Mouse (Mus musculus) kidney, embryonic 14.5 days (tissue): ENCODE measurements around the gene Rps7. TPM values are rescaled to one million over a fixed set of nuclear protein-coding genes. Genes with fewer than 3 reads are reported as not detected.

ENCODE experiments used
- ATAC-seq: fragments of 200-750 bp; cut with Nextera tagmentation; 2 replicates; pipeline ENCODE4 v1.8.0; 2017; ENCODE audit warnings: moderate number of reproducible peaks, mild to moderate bottlenecking, moderate TSS enrichment, moderate library complexity; ENCODE audit not compliant: low FRiP score, low TSS enrichment
- H3K27ac ChIP-seq: fragments of 300-500 bp; sonication (generic); 2 replicates; pipeline ENCODE4 v1.5.1; 2014; ENCODE audit warnings: low read depth, mild to moderate bottlenecking, low read length, moderate library complexity, mixed read lengths
- H3K27me3 ChIP-seq: fragments of 300-500 bp; sonication (generic); 2 replicates; pipeline ENCODE4 v1.6.1; 2014; ENCODE audit warnings: mild to moderate bottlenecking, low read length; ENCODE audit not compliant: control insufficient read depth, insufficient read depth
- H3K36me3 ChIP-seq: fragments of 300-500 bp; sonication (generic); 2 replicates; pipeline ENCODE4 v1.6.1; 2014; ENCODE audit warnings: low read length, mixed read lengths; ENCODE audit not compliant: control insufficient read depth, insufficient read depth
- H3K4me1 ChIP-seq: fragments of 300-500 bp; sonication (generic); 2 replicates; pipeline ENCODE4 v1.6.1; 2014; ENCODE audit warnings: low read length, mixed read lengths; ENCODE audit not compliant: control insufficient read depth, insufficient read depth
- H3K4me2 ChIP-seq: fragments of 300-500 bp; sonication (generic); replicated peaks from 2 replicates; pipeline ENCODE4 v1.6.1; 2014; ENCODE audit warnings: low read depth, mild to moderate bottlenecking, low read length
- H3K4me3 ChIP-seq: fragments of 300-500 bp; sonication (generic); 2 replicates; pipeline ENCODE4 v1.5.1; 2014; ENCODE audit warnings: mild to moderate bottlenecking, low read length
- H3K9ac ChIP-seq: fragments of 300-500 bp; sonication (generic); 2 replicates; pipeline ENCODE4 v1.6.1; 2014; ENCODE audit warnings: low read depth, mild to moderate bottlenecking, low read length, moderate library complexity
- H3K9me3 ChIP-seq: fragments of 300-500 bp; sonication (generic); 2 replicates; pipeline ENCODE4 v1.6.1; 2016; ENCODE audit warnings: low read length; ENCODE audit not compliant: control insufficient read depth
- WGBS: fragments of 180-500 bp; shearing (Covaris S2); extraction: QIAGEN DNeasy Blood & Tissue Kit; methylation state at CpG from one replicate; pipeline ENCODE4 v1.1.7; 2014; 5-methylcytosine and 5-hydroxymethylcytosine counted together
- polyA plus RNA-seq: library from polyadenylated mRNA; unstranded; fragments of >200 nt; fragmentation: Nextera tagmentation; extraction: Ambion mirVana; gene quantifications from 2 replicates; pipeline ENCODE4 v1.2.1, GENCODE M21; 2014

The Rps7 gene
- polyA plus RNA-seq, 1 experiment from 2014 or later, result 959 TPM

GRCm38 (mm10) chr12:28649141-28650110 is 13.7 kb upstream of the Rps7 start, which contains the start of gene Rnaseh1:
Rnaseh1 (plus strand) TSS chr12:28649602.
- H3K27me3 ChIP-seq, result no peaks in the 10 kb centered on the region

GRCm38 (mm10) chr12:28638778-28639177 is 3.0 kb upstream of the Rps7 start:
- Histone ChIP-seq H3K4me2 (no peak overlapping the region), H3K4me1 (peaks cover 8% of the 10 kb centered on the region; the same call in 1 of the 2 replicates), H3K36me3 (peaks cover 9% of the 10 kb centered on the region), H3K9ac (no peak overlapping the region), H3K4me3 (no peak overlapping the region), H3K27ac (no peak overlapping the region), H3K27me3 (no peaks in the 10 kb centered on the region), H3K9me3 (no peaks in the 10 kb centered on the region)
- WGBS, result 81% methylated on average over 2 of the region's 2 CpGs
- no peak for ATAC-seq

More at GRCm38 (mm10) chr12:28649141-28650110, 13.7 kb upstream of the Rps7 start, which contains the start of gene Rnaseh1:
- H3K4me3 ChIP-seq, result peak within 1 kb of the TSS; percentile 87
- ATAC-seq, result peak; percentile 96
- peaks cover 22% of the 10 kb centered on the region; the same call in 1 of the 2 replicates for H3K36me3 ChIP-seq
- peaks cover 9% of the 10 kb centered on the region for H3K4me1 ChIP-seq
- H3K27ac ChIP-seq, result peak within 1 kb of the TSS; percentile 37; the same call in 1 of the 2 replicates
- H3K9ac ChIP-seq, result peak within 1 kb of the TSS; percentile 75
- no peaks in the 10 kb centered on the region for H3K9me3 ChIP-seq
- 2% methylated on average over 52 of the region's 52 CpGs for WGBS
- peak within 1 kb of the TSS; percentile 85 for H3K4me2 ChIP-seq

- Histone ChIP-seq H3K9ac (no peak overlapping the region), H3K4me1 (peaks cover 16% of the 10 kb centered on the region; the same call in 1 of the 2 replicates), H3K27me3 (no peaks in the 10 kb centered on the region), H3K27ac (no peak overlapping the region), H3K4me3 (peak overlapping the region; percentile 87), H3K36me3 (peaks cover 31% of the 10 kb centered on the region), H3K4me2 (peak overlapping the region; percentile 52), H3K9me3 (no peaks in the 10 kb centered on the region)
- ATAC-seq, result no peak
- WGBS, result 90% methylated on average over 6 of the region's 6 CpGs
These were observed 790 bp upstream of the Rps7 start for GRCm38 (mm10) chr12:28636543-28636942.

- Histone ChIP-seq H3K4me3 (peak overlapping the region; percentile 87), H3K4me2 (peak overlapping the region; percentile 80), H3K9ac (peak overlapping the region; percentile 99), H3K9me3 (no peaks in the 10 kb centered on the region), H3K27me3 (no peaks in the 10 kb centered on the region), H3K4me1 (peaks cover 16% of the 10 kb centered on the region; the same call in 1 of the 2 replicates), H3K27ac (peak overlapping the region; percentile 76), H3K36me3 (peaks cover 45% of the 10 kb centered on the region)
- ATAC-seq, result peak; percentile 5; the same call in 1 of the 2 replicates
- WGBS, result under 1% methylated on average over 23 of the region's 23 CpGs
These were observed 657 bp downstream of the Rps7 start for GRCm38 (mm10) chr12:28635058-28635534.

- no peak overlapping the region for H3K9ac ChIP-seq
- H3K36me3 ChIP-seq, result peaks cover 53% of the 10 kb centered on the region
- H3K27me3 ChIP-seq, result no peaks in the 10 kb centered on the region
- H3K9me3 ChIP-seq, result no peaks in the 10 kb centered on the region
- H3K27ac ChIP-seq, result no peak overlapping the region
- no peak overlapping the region for H3K4me3 ChIP-seq
- H3K4me1 ChIP-seq, result 0 out of 2 replicates have a peak, but pooled peaks cover 5% of the 10 kb centered on the region
- 94% methylated on average over 2 of the region's 2 CpGs for WGBS
- ATAC-seq, result no peak
- no peak overlapping the region for H3K4me2 ChIP-seq
These were observed 7.3 kb downstream of the Rps7 start for GRCm38 (mm10) chr12:28628436-28628835.

- Histone ChIP-seq H3K27me3 (no peaks in the 10 kb centered on the region), H3K36me3 (peaks cover 39% of the 10 kb centered on the region), H3K9me3 (no peaks in the 10 kb centered on the region), H3K9ac (no peak overlapping the region), H3K27ac (no peak overlapping the region), H3K4me3 (no peak overlapping the region), H3K4me1 (peaks cover 2% of the 10 kb centered on the region; the same call in 1 of the 2 replicates), H3K4me2 (no peak overlapping the region)
- WGBS, result 52% methylated on average over 4 of the region's 4 CpGs
- ATAC-seq, result no peak
These were observed 8.7 kb downstream of the Rps7 start for GRCm38 (mm10) chr12:28627092-28627491.

GRCm38 (mm10) chr12:28625407-28625806 is 10.3 kb downstream of the Rps7 start:
- Histone ChIP-seq H3K4me2 (no peak overlapping the region), H3K27ac (no peak overlapping the region), H3K36me3 (peaks cover 22% of the 10 kb centered on the region), H3K9ac (no peak overlapping the region), H3K4me1 (peaks cover 7% of the 10 kb centered on the region; the same call in 1 of the 2 replicates), H3K27me3 (no peaks in the 10 kb centered on the region), H3K9me3 (no peaks in the 10 kb centered on the region), H3K4me3 (no peak overlapping the region)
- no peak for ATAC-seq
- WGBS, result 76% methylated on average over 7 of the region's 7 CpGs

GRCm38 (mm10) chr12:28624251-28624650 is 11.5 kb downstream of the Rps7 start:
- no peak for ATAC-seq
- no peaks in the 10 kb centered on the region for H3K9me3 ChIP-seq
- no peaks in the 10 kb centered on the region for H3K27me3 ChIP-seq
- H3K36me3 ChIP-seq, result peaks cover 11% of the 10 kb centered on the region
- no peak overlapping the region for H3K9ac ChIP-seq
- H3K4me3 ChIP-seq, result no peak overlapping the region
- no peak overlapping the region for H3K27ac ChIP-seq
- 96% methylated on average over 2 of the region's 2 CpGs for WGBS
- no peak overlapping the region for H3K4me2 ChIP-seq
- peaks cover 7% of the 10 kb centered on the region; the same call in 1 of the 2 replicates for H3K4me1 ChIP-seq
